Mouse (Mus musculus): ENCODE measurements around the gene Pwwp2a. TPM values are rescaled to one million over a fixed set of nuclear protein-coding genes. Genes with fewer than 3 reads are reported as not detected.

The Pwwp2a gene
- polyA plus RNA-seq, 1 experiment from 2014 or later = 34.4 TPM

DNA sequence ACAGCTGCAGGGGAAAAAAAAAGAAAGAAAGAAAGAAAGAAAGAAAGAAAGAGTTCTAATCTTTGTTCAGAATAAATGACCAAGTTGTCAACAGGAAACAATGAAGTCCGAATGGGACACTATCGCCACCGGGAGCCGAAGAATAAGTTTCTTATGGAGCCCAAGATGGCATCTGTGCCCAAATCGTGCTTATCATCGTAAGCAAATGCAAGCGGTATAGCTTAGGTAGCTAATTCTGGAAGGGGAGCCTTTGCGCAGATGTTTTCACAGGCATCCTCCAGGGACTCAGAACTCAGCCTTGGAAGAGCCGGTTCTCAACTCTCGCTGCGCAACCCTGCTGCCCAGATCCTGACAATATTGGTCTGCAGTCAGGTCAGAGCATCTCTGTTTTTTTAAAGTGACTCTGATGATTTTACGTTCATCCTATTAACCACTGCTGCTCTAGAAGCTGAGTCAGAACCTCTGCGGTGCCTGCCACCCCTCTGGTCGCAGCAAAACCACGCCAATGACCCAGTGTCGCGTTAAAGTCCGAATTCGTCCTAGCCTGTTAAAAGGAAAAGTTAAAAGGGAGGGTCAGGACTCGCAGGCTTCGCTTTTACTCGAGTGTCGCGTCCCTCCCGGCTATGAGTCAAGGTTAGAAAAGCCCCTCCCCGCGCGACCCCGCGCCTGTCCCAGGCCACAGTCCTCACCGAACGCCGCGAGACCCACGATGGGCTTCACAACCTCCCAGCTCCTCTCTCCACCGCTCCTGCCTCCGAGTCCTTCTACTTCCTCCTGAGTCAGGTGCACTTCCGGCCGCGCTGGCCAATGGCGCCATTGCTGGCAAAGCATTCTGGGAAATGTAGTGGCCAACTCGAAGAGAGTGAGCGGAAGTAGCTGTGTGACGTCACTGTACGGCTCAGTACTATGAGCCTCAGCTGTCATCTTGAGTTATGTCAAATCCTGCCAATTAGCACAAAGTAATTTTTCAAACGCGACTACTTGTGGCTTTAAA lies 65.7 kb downstream of the Pwwp2a start, which contains the start of gene Ttc1:
Gene Ttc1 (minus strand): TSS at position 776 of the 994 bp plus-strand sequence.
- WGBS = 5% methylated on average over 47 of the region's 47 CpGs

DNA sequence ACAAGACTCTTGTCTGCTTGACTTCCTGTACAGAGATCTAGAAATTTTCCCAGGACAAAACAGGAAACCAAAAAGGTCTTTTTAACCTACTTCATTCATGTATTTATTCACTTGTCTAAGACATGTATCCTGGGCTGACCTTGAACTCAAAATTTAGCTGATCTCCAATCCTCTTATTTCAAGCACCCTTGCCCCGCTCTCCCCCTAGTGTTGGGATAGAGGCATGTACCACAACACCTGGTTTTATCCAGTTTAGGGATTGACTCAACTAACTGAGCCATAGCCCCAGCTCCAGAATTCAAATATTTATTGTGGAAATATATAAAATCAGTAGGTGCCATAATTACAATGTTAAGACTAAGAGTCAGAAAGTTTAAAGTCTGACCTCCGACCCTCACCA lies 69.7 kb downstream of the Pwwp2a start:
- DNase-seq (ENCODE audit: low spot score) = no peak
- peaks cover 8% of the 10 kb centered on the region for H3K4me1 ChIP-seq
- WGBS = 75% methylated on average over 2 of the region's 2 CpGs
- no peak overlapping the region for H3K27ac ChIP-seq
- no peak overlapping the region for H3K4me3 ChIP-seq
- no peaks in the 10 kb centered on the region for H3K9me3 ChIP-seq (replicated peaks)
- no peaks in the 10 kb centered on the region for H3K36me3 ChIP-seq
- no peaks in the 10 kb centered on the region for H3K27me3 ChIP-seq (ENCODE audit: low read depth, poor library complexity, severe bottlenecking)

More for the DNA sequence above, 65.7 kb downstream of the Pwwp2a start, which contains the start of gene Ttc1:
- Histone ChIP-seq H3K27me3 (ENCODE audit: low read depth, poor library complexity, severe bottlenecking) (no peaks in the 10 kb centered on the region), H3K4me1 (peaks cover 8% of the 10 kb centered on the region), H3K27ac (peak within 1 kb of the TSS; percentile 72), H3K36me3 (peaks cover 26% of the 10 kb centered on the region), H3K9me3 (replicated peaks) (no peaks in the 10 kb centered on the region), H3K4me3 (peak within 1 kb of the TSS; percentile 74)
- DNase-seq (ENCODE audit: low spot score) = peak; percentile 97

DNA sequence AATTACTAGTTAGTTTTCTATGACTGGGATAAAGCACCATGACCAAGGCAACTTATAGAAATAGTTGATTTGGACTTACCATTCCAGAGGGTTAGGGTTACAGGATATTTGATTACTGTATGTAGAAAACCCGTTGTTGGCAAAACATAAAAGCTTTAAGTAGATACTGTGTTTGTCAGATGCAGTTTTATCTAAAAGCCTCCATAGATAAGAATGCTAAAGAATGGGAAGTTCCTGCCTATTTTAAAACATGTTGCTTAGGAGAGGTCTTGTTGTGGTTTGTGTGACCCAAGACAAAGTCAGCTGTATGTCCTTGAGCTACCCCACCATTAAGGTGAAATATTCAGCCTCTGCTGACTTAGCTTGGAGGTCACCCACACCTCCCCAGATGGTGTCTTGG lies 72.8 kb downstream of the Pwwp2a start:
- Histone ChIP-seq H3K36me3 (no peaks in the 10 kb centered on the region), H3K4me3 (no peak overlapping the region), H3K27ac (no peak overlapping the region), H3K27me3 (ENCODE audit: low read depth, poor library complexity, severe bottlenecking) (no peaks in the 10 kb centered on the region), H3K4me1 (no peaks in the 10 kb centered on the region), H3K9me3 (replicated peaks) (no peaks in the 10 kb centered on the region)
- no peak for DNase-seq (ENCODE audit: low spot score)
- 79% methylated on average over 1 of the region's 1 CpGs for WGBS

DNA sequence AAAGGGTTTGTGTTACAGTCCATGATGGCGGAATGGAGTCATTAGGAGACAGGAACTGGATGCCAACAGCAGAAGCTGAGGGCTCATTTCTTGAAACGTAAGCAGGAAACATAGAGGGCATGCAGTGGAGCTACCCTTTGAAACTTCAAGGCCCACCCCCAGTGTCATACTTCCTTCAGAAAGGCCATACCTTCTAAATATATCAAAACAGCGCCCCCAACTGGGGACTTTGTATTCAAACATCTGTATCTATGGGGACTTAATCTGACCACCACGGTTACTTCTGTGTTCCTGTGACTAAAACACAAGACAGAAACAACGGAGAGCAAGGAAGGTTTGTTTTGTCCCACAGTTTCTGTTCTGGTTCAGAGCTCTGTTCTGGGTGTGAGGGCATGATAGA lies 73.6 kb downstream of the Pwwp2a start:
- 73% methylated on average over 5 of the region's 5 CpGs for WGBS
- Histone ChIP-seq H3K4me1 (no peaks in the 10 kb centered on the region), H3K9me3 (replicated peaks) (no peaks in the 10 kb centered on the region)

DNA sequence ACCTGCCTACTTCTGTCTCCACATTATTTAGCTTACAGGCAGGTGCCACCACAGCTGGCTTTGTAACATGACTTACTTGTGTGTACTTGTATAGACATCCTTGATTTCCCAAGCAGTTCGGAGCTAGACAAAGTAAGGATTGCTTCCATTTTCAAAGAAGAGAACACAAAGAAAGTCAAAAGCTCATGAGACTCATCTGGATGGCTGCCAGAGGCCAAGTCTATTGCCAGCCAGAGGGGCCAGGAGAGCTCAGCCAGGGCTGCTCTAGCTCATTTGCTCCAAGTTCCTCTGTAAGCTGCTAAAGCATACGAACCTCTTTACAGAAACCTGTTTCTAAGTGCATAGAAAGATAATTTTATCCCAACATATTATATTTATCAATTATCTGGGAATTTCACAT lies 76.6 kb downstream of the Pwwp2a start:
- no peaks in the 10 kb centered on the region for H3K27me3 ChIP-seq (ENCODE audit: low read depth, poor library complexity, severe bottlenecking)
- H3K4me3 ChIP-seq = no peak overlapping the region
- DNase-seq (ENCODE audit: low spot score) = no peak
- H3K4me1 ChIP-seq = no peaks in the 10 kb centered on the region
- H3K36me3 ChIP-seq = no peaks in the 10 kb centered on the region
- no peaks in the 10 kb centered on the region for H3K9me3 ChIP-seq (replicated peaks)
- WGBS = 79% methylated on average over 2 of the region's 2 CpGs
- no peak overlapping the region for H3K27ac ChIP-seq

More for the DNA sequence above, 73.6 kb downstream of the Pwwp2a start:
- no peak overlapping the region for H3K27ac ChIP-seq
- no peak overlapping the region for H3K4me3 ChIP-seq
- no peaks in the 10 kb centered on the region for H3K36me3 ChIP-seq
- DNase-seq (ENCODE audit: low spot score) = no peak
- no peaks in the 10 kb centered on the region for H3K27me3 ChIP-seq (ENCODE audit: low read depth, poor library complexity, severe bottlenecking)

DNA sequence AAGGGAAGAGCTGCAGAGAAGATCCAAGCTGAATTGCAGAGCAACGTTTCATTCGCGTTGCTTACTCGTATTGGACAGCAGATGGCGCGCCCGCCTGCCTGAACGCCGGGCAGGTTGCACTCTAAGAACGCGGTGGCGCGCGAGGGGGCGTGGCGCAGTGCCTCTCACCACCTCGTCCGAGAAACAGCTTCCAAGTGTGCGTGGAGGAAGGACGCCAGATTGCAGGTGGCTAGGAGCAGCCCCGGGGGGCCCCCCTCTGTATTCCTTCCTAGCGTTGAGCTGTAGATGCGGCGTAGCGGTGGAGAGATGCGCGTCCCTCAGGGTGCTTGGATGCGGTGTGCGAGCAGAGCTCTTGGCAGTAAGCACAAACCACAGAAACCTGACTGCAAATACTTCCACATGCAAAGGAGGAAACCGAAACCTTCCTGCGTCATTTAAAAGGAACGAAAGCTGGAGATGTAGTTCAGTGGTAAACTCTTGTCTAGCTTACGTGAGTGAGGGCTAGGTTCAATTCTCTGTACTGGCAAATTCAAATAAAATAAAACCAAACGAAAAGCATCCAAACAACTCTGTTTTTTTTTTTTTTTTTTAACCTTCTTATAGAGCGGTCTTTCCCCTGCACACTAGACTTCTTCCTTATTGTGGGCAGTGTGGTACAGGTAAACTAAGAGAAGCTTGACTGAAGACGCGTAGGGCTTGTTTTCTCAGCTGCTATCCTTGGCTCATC lies 85.3 kb downstream of the Pwwp2a start:
- 6% methylated on average over 37 of the region's 37 CpGs for WGBS
- 0 out of 2 replicates have a peak, but pooled peaks cover 3% of the 10 kb centered on the region for H3K4me1 ChIP-seq
- 0 out of 2 replicates have a peak, but pooled peaks cover 4% of the 10 kb centered on the region for H3K27me3 ChIP-seq (ENCODE audit: low read depth, poor library complexity, severe bottlenecking)
- H3K9me3 ChIP-seq (replicated peaks) = no peaks in the 10 kb centered on the region
- H3K27ac ChIP-seq = no peak overlapping the region
- H3K4me3 ChIP-seq = peak overlapping the region; percentile 57
- H3K36me3 ChIP-seq = no peaks in the 10 kb centered on the region
- DNase-seq (ENCODE audit: low spot score) = peak; percentile 89

GRCm38 (mm10) chr11:43767749-43768148 lies 86.0 kb downstream of the Pwwp2a start:
- 0 out of 2 replicates have a peak, but pooled peaks cover 3% of the 10 kb centered on the region for H3K4me1 ChIP-seq
- no peak overlapping the region for H3K27ac ChIP-seq
- H3K27me3 ChIP-seq (ENCODE audit: low read depth, poor library complexity, severe bottlenecking) = 0 out of 2 replicates have a peak, but pooled peaks cover 4% of the 10 kb centered on the region
- 75% methylated on average over 11 of the region's 11 CpGs for whole genome bisulfite sequencing
- no peaks in the 10 kb centered on the region for H3K9me3 ChIP-seq (replicated peaks)
- no peaks in the 10 kb centered on the region for H3K36me3 ChIP-seq
- no peak for DNase-seq (ENCODE audit: low spot score)
- H3K4me3 ChIP-seq = no peak overlapping the region

DNA sequence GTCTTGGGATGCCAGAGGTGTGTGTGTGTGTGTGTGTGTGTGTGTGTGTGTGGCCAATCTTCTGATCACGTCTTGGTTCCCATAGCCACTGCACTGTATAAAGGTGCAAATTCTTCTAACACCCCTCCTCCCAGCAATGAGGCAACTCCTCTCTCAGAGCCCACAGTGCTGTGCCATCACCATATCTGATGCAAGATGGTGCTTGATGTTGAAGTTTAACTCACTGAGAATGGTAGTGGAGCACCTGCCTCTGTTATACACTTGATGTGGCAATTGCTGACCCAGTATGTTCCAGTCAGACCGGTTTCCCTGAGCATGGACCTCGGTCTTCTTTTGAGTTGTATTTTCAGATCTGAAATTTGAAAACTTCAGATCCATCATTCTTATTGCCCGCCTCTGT lies 88.3 kb downstream of the Pwwp2a start:
- 89% methylated on average over 4 of the region's 4 CpGs for WGBS
- DNase-seq (ENCODE audit: low spot score) = no peak
- Histone ChIP-seq H3K4me1 (peaks cover 12% of the 10 kb centered on the region; the same call in 1 of the 2 replicates), H3K9me3 (replicated peaks) (no peaks in the 10 kb centered on the region), H3K27ac (no peak overlapping the region), H3K4me3 (no peak overlapping the region), H3K27me3 (ENCODE audit: low read depth, poor library complexity, severe bottlenecking) (peaks cover 23% of the 10 kb centered on the region), H3K36me3 (no peaks in the 10 kb centered on the region)

Other genes with a start within 250 kb of the Pwwp2a start
- 49.2 and 59.9 TPM in 2 replicates for gene Slu7, start 248.3 kb upstream of the Pwwp2a start, polyA plus RNA-seq (2016; fragmentation: Nextera tagmentation; extraction: Ambion mirVana)
- gene C1qtnf2, start 207.7 kb upstream of the Pwwp2a start, polyA plus RNA-seq (2016; fragmentation: Nextera tagmentation; extraction: Ambion mirVana) = 0.45 and 0.64 TPM in 2 replicates
- gene Ccnjl, start 153.2 kb upstream of the Pwwp2a start, polyA plus RNA-seq (2016; fragmentation: Nextera tagmentation; extraction: Ambion mirVana) = 36.3 and 40.6 TPM in 2 replicates
- gene 4933415A04Rik, start 95.0 kb upstream of the Pwwp2a start, polyA plus RNA-seq (2016; fragmentation: Nextera tagmentation; extraction: Ambion mirVana) = 9.7 and 11.2 TPM in 2 replicates
- not detected in 2 replicates for gene Fabp6, start 80.5 kb upstream of the Pwwp2a start, polyA plus RNA-seq (2016; fragmentation: Nextera tagmentation; extraction: Ambion mirVana)
- gene Ttc1, start 66.0 kb downstream of the Pwwp2a start, polyA plus RNA-seq (2016; fragmentation: Nextera tagmentation; extraction: Ambion mirVana) = 74.5 and 79.9 TPM in 2 replicates
- gene Adra1b, start 219.2 kb downstream of the Pwwp2a start, polyA plus RNA-seq (2016; fragmentation: Nextera tagmentation; extraction: Ambion mirVana) = 0.04 and 0.09 TPM in 2 replicates